Mouse (Mus musculus) kidney, embryonic 16.5 days (tissue): ENCODE data around the gene Pym1. TPM values are rescaled to one million over a fixed set of nuclear protein-coding genes. Genes with fewer than 3 reads are reported as not detected.

ENCODE experiments used
- ATAC-seq: fragments of 200-750 bp; cut with Nextera tagmentation; 2 replicates; pipeline ENCODE4 v1.8.0; 2017; ENCODE audit warnings: moderate TSS enrichment; ENCODE audit not compliant: low FRiP score, low TSS enrichment
- H3K27ac ChIP-seq: fragments of 300-500 bp; sonication (generic); 2 replicates; pipeline ENCODE4 v1.5.1; 2014; ENCODE audit warnings: low read length
- H3K27me3 ChIP-seq: fragments of 300-500 bp; sonication (generic); 2 replicates; pipeline ENCODE4 v1.6.1; 2014; ENCODE audit warnings: low read length, control low read depth, mixed read lengths; ENCODE audit not compliant: insufficient read depth
- H3K36me3 ChIP-seq: fragments of 300-500 bp; sonication (generic); 2 replicates; pipeline ENCODE4 v1.6.1; 2014; ENCODE audit warnings: low read length, control low read depth, mixed read lengths; ENCODE audit not compliant: insufficient read depth
- H3K4me1 ChIP-seq: fragments of 300-500 bp; sonication (generic); 2 replicates; pipeline ENCODE4 v1.6.1; 2014; ENCODE audit warnings: low read length, control low read depth, mixed read lengths; ENCODE audit not compliant: insufficient read depth
- H3K4me2 ChIP-seq: fragments of 300-500 bp; sonication (generic); replicated peaks from 2 replicates; pipeline ENCODE4 v1.6.1; 2014; ENCODE audit warnings: low read depth, low read length
- H3K4me3 ChIP-seq: fragments of 300-500 bp; sonication (generic); 2 replicates; pipeline ENCODE4 v1.5.1; 2014; ENCODE audit warnings: mild to moderate bottlenecking, low read length
- H3K9ac ChIP-seq: fragments of 300-500 bp; sonication (generic); replicated peaks from 2 replicates; pipeline ENCODE4 v1.6.1; 2014; ENCODE audit warnings: low read length
- H3K9me3 ChIP-seq: fragments of 300-500 bp; sonication (generic); 2 replicates; pipeline ENCODE4 v1.6.1; 2016; ENCODE audit warnings: low read length, control low read depth
- WGBS: fragments of 180-500 bp; shearing (Covaris S2); extraction: QIAGEN DNeasy Blood & Tissue Kit; methylation state at CpG from one replicate; pipeline ENCODE4 v1.1.7; 2014; 5-methylcytosine and 5-hydroxymethylcytosine counted together
- polyA plus RNA-seq: library from polyadenylated mRNA; unstranded; fragments of >200 nt; fragmentation: Nextera tagmentation; extraction: Ambion mirVana; gene quantifications from 2 replicates; pipeline ENCODE4 v1.2.1, GENCODE M21; 2015

Pym1 gene
- polyA plus RNA-seq, 1 experiment from 2014 or later: 40.3 TPM

DNA sequence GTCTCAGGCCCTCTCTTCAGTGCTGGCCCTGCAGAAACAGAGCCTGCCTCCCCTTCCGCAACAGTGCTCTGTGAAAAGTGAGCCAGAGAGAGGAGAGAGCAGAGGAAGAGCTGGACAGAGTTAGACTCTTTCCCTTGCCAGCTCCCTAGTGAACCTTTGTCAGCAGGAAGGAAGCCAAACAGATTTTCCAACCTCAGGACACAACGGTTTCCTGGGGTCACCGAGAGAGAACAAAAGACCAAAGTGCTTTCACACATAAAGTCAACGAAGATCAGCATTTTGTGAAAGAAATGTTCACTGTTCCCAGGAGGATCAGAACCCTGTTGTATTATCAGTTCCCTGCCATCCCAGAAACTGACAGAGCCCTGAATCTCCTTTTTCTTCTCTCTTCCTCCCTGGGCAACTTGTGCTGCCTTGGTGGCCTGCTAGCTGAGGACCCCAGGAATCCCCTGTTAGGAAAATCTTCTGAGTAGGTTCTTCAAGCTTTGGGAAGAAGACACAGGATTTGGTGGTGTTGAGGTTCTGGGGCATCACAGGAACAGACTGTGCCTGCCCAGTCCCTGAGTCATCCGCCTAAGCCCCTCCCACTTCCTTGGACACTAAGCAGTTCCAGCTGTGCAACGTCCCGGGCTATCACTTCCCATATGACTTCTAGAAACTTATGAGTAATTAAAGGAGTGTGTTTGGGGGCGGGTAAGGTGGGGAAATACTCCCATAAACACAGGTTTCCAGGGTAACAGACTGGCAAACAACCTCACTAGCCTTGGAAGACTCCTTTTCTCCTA is 31.5 kb downstream of the Pym1 start:
- peak; percentile 96 for ATAC-seq
- H3K9ac ChIP-seq: no peak overlapping the region; the same call in 1 of the 2 replicates
- 0 out of 2 replicates have a peak, but pooled peaks cover 5% of the 10 kb centered on the region for H3K9me3 ChIP-seq
- 32% methylated on average over 8 of the region's 8 CpGs for WGBS
- no peak overlapping the region for H3K4me3 ChIP-seq
- peak overlapping the region; percentile 11; the same call in 1 of the 2 replicates for H3K4me2 ChIP-seq
- H3K36me3 ChIP-seq: no peaks in the 10 kb centered on the region
- no peaks in the 10 kb centered on the region for H3K27me3 ChIP-seq
- peaks cover 6% of the 10 kb centered on the region for H3K4me1 ChIP-seq
- peak overlapping the region; percentile 88 for H3K27ac ChIP-seq

DNA sequence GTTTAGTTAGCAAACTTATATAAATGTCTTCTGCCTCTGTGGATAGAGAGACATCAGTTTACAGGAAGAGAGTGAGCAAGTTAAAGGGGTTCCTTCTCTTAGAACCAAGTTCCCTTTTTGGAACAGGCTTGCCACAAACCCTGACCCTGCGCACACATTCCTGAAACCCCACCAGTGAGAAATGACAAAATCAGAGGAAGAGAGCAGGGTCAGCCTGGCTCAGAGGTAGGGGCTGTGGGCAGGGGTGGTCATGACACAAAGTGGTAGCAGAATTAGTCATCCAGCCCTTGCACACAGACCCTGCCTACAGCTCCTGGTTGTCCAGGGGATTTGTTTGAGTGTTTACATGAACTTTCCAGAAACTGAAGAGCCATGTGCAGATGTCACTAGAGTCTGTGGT is 32.5 kb downstream of the Pym1 start:
- H3K4me1 ChIP-seq: peaks cover 6% of the 10 kb centered on the region
- no peak overlapping the region for H3K4me2 ChIP-seq
- H3K4me3 ChIP-seq: no peak overlapping the region
- 92% methylated on average over 1 of the region's 1 CpGs for WGBS
- H3K27ac ChIP-seq: no peak overlapping the region
- no peak overlapping the region for H3K9ac ChIP-seq
- no peaks in the 10 kb centered on the region for H3K27me3 ChIP-seq
- ATAC-seq: no peak
- H3K9me3 ChIP-seq: peaks cover 9% of the 10 kb centered on the region; the same call in 1 of the 2 replicates
- H3K36me3 ChIP-seq: no peaks in the 10 kb centered on the region

DNA sequence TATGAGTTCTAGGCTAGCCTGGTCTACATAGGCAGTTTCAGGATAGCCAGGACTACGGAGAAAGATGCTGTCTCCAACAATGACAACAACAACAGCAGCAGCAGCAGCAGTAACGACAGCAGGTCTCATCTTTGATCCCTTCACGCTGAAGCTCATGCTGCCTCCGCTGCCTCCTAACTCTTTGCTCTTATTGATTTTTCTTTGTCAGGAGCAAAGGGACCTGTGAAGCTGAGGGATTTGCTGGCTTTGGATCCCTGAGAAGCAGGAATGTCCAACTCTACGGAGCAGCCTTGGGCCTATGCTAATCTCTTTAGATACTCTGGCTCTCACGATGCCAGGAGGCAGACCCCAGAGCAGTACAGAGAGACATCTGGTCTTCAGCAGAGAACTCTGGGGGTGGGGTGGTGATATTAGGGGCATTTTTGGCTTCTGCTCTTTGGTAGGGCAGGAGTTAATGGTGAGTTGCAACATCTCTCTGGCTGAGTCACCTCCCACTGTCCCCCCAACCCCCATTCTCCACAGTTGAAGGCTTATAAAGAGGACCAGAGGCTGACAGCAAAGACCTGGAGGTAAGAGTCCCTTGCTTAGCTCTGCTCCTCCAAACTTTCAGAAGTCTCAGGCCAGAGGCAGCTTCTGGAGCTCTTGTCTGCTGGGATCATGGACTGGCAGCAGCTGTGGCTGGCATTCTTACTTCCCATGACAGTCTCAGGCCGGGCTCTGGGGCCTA is 42.9 kb downstream of the Pym1 start, which contains the start of gene Mmp19:
Gene Mmp19 (plus strand): TSS at position 513 of the 727 bp plus-strand sequence.
- no peak for ATAC-seq
- 77% methylated on average over 7 of the region's 7 CpGs for WGBS
- H3K4me1 ChIP-seq: no peaks in the 10 kb centered on the region
- H3K9ac ChIP-seq: no peak within 1 kb of the TSS
- H3K9me3 ChIP-seq: no peaks in the 10 kb centered on the region
- H3K4me2 ChIP-seq: no peak within 1 kb of the TSS
- no peak within 1 kb of the TSS for H3K27ac ChIP-seq
- H3K36me3 ChIP-seq: no peaks in the 10 kb centered on the region
- H3K4me3 ChIP-seq: no peak within 1 kb of the TSS
- H3K27me3 ChIP-seq: no peaks in the 10 kb centered on the region

DNA sequence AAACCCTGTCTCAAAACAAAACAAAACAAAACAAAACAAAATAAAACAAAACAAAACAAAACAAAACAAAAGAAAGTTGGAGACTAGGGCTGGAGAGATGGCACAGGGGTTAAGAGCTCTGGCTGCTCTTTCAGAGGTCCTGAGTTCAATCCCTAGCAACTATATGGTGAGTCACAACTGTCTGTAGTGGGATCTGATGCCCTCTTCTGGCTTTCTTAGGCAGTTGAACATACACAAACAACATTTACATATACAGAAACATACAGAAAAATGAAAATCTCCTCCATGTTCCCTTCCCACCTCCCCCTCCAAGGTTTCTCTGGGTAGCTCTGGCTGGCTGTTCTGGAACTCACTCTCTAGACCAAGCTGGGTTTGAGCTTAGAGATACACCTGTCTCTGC is 44.4 kb downstream of the Pym1 start:
- H3K4me1 ChIP-seq: no peaks in the 10 kb centered on the region
- H3K9ac ChIP-seq: no peak overlapping the region
- H3K4me3 ChIP-seq: no peak overlapping the region
- no peak for ATAC-seq
- H3K27ac ChIP-seq: no peak overlapping the region
- no peaks in the 10 kb centered on the region for H3K36me3 ChIP-seq
- H3K4me2 ChIP-seq: no peak overlapping the region
- no peaks in the 10 kb centered on the region for H3K9me3 ChIP-seq
- no peaks in the 10 kb centered on the region for H3K27me3 ChIP-seq

DNA sequence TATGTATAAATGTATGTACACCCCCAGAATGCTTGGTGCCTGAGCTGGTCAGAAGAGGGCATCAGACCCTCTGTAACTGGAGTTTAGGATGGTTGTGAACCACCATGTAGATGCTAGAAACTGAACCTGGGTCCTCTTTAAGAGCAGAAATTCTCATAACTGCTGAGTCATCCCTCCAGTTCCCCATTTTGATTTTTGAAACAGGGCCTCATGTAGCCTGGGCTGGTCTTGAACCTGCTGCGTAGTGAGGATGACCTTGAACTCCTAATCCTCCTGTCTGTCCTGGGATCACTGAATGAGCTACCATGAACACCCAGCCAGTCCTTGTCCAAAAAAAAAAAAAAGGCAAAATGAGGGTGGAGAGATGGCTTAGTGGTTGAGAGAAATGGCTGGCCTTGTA is 45.6 kb downstream of the Pym1 start:
- WGBS: 90% methylated on average over 1 of the region's 1 CpGs

DNA sequence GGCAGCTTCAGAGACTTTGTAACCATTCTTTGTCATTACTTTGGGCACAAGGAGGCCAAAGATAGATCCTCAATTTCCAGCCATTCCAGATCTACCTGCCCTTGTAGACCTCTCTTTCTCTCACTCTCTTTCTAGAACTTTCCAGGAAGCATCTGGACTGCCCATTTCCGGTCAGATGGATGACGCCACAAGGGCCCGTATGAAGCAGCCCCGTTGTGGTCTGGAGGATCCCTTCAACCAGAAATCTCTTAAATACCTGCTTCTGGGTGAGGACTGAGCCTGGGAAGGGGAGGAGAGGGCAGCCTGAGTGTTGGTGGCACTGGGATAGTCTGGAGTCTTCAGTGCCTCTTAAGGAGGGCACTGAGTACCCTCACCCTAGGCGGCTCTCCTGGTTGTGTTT is 46.7 kb downstream of the Pym1 start:
- no peaks in the 10 kb centered on the region for H3K36me3 ChIP-seq
- H3K27me3 ChIP-seq: no peaks in the 10 kb centered on the region
- no peak overlapping the region for H3K27ac ChIP-seq
- WGBS: 85% methylated on average over 5 of the region's 5 CpGs
- no peak overlapping the region for H3K9ac ChIP-seq
- no peak for ATAC-seq
- no peak overlapping the region for H3K4me3 ChIP-seq
- no peak overlapping the region for H3K4me2 ChIP-seq
- H3K4me1 ChIP-seq: no peaks in the 10 kb centered on the region
- no peaks in the 10 kb centered on the region for H3K9me3 ChIP-seq

More for the DNA sequence above, 45.6 kb downstream of the Pym1 start:
- Histone ChIP-seq H3K9ac (no peak overlapping the region), H3K4me3 (no peak overlapping the region), H3K27me3 (no peaks in the 10 kb centered on the region), H3K27ac (no peak overlapping the region), H3K4me2 (no peak overlapping the region), H3K4me1 (no peaks in the 10 kb centered on the region), H3K9me3 (no peaks in the 10 kb centered on the region), H3K36me3 (no peaks in the 10 kb centered on the region)
- no peak for ATAC-seq

DNA sequence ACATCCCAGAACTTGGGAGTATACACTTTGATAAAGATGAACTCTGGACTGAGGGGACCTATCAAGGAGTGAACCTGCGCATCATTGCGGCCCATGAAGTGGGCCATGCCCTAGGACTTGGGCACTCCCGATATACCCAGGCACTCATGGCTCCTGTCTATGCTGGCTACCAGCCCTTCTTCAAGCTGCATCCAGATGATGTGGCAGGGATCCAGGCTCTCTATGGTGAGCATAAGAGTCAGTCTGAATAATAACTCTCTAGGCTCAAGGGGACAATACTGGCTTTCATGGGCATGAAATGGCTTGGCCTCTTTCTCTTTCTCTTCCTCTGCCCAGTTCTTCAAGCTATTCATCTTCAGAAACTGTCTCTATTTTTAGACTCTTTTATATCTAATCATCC is 47.9 kb downstream of the Pym1 start:
- H3K36me3 ChIP-seq: 0 out of 2 replicates have a peak, but pooled peaks cover 4% of the 10 kb centered on the region
- no peak overlapping the region for H3K27ac ChIP-seq
- H3K4me2 ChIP-seq: no peak overlapping the region
- no peaks in the 10 kb centered on the region for H3K27me3 ChIP-seq
- no peak overlapping the region for H3K9ac ChIP-seq
- no peak overlapping the region for H3K4me3 ChIP-seq
- H3K9me3 ChIP-seq: no peaks in the 10 kb centered on the region
- 97% methylated on average over 3 of the region's 3 CpGs for WGBS
- H3K4me1 ChIP-seq: no peaks in the 10 kb centered on the region
- no peak for ATAC-seq

DNA sequence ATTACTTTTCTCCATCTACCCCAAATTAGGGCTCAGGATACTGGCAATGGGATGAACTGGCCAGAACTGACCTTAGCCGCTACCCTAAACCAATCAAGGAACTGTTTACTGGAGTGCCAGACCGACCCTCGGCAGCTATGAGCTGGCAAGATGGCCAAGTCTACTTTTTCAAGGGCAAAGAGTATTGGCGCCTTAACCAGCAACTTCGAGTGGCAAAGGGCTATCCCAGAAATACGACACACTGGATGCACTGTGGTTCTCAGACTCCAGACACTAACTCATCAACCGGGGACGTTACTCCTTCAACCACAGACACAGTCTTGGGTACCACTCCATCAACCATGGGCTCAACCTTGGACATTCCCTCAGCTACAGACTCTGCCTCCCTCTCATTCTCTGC is 51.0 kb downstream of the Pym1 start:
- Histone ChIP-seq H3K27me3 (no peaks in the 10 kb centered on the region), H3K9ac (no peak overlapping the region), H3K9me3 (no peaks in the 10 kb centered on the region), H3K4me3 (no peak overlapping the region), H3K27ac (no peak overlapping the region), H3K36me3 (peaks cover 9% of the 10 kb centered on the region; the same call in 1 of the 2 replicates), H3K4me1 (peaks cover 11% of the 10 kb centered on the region), H3K4me2 (no peak overlapping the region)
- no peak for ATAC-seq
- WGBS: 96% methylated on average over 8 of the region's 8 CpGs

DNA sequence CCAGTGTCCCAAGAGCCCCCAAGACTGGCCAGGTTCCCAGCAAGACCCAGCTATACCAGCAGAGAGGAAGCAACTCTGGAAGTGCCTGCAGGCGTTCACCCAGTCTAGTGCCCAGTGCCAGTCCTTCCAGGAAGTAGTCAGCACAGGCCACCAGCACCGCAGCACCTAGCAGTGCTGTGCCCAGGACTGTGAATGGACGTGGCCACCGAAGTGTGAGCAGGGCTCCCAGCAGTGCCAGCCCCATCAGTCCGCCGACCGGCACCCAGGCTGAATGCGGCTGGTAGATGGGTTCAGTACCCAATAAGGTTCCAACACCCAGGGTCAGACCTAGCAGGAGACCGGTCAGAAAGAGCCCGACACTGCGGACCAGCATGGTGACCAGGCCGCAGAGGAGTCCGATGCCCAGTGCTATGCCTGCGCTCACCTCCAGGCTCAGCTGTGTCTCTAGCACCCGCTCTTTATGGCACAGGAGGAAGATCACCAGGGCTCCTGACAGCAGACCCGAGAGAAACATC is 54.3 kb downstream of the Pym1 start:
- no peak overlapping the region for H3K4me3 ChIP-seq
- H3K4me2 ChIP-seq: no peak overlapping the region
- H3K4me1 ChIP-seq: peaks cover 25% of the 10 kb centered on the region
- H3K9me3 ChIP-seq: no peaks in the 10 kb centered on the region
- no peak overlapping the region for H3K27ac ChIP-seq
- 91% methylated on average over 16 of the region's 16 CpGs for WGBS
- H3K27me3 ChIP-seq: no peaks in the 10 kb centered on the region
- H3K9ac ChIP-seq: no peak overlapping the region
- ATAC-seq: no peak
- peaks cover 16% of the 10 kb centered on the region for H3K36me3 ChIP-seq

DNA sequence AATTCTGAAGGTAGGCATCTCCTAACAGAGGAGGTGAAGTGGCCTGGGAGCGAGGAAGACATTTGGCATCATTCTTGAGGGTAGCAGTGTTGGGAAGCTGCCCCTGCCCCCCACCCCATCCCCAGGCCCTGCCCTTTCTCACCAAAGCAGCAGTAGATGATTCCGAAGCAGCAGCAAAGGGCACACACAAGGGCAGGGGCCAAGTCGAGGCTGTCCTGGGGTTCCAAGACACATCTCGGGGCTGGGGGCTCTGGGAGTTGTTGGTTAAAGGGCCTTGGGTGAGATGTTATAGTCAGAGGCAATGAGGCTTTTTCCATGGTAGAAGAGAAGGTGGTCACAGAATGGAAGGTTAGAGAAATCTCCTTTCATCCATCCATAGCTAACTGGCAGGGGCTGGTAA is 55.3 kb downstream of the Pym1 start:
- Histone ChIP-seq H3K4me1 (peaks cover 35% of the 10 kb centered on the region), H3K4me3 (peak overlapping the region; percentile 69), H3K36me3 (peaks cover 21% of the 10 kb centered on the region), H3K27me3 (no peaks in the 10 kb centered on the region), H3K9me3 (no peaks in the 10 kb centered on the region), H3K27ac (peak overlapping the region; percentile 98; the same call in 1 of the 2 replicates), H3K9ac (peak overlapping the region; percentile 96), H3K4me2 (peak overlapping the region; percentile 95)
- WGBS: 56% methylated on average over 4 of the region's 4 CpGs
- ATAC-seq: no peak
